Mouse (Mus musculus) myocyte (in vitro differentiated cells): ENCODE measurements around the gene Gm5155. TPM values are rescaled to one million over a fixed set of nuclear protein-coding genes. Genes with fewer than 3 reads are reported as not detected.
"Not testable (repeated sequence)": the region's sequence is repeated elsewhere in the genome, so short reads cannot be mapped to it uniquely, and the experiment has no call there.

Source experiments
- H3K27me3 ChIP-seq: one replicate; pipeline ENCODE4 v1.6.1; 2011; ENCODE audit not compliant: control insufficient read depth, insufficient read depth, insufficient read length
- H3K36me3 ChIP-seq: one replicate; pipeline ENCODE4 v1.6.1; 2011; ENCODE audit not compliant: control insufficient read depth, insufficient read depth
- H3K4me2 ChIP-seq: one replicate; pipeline ENCODE4 v1.6.1; 2011; ENCODE audit warnings: low read depth, control low read depth
- H3K4me3 ChIP-seq: one replicate; pipeline ENCODE4 v1.5.1; 2011; ENCODE audit warnings: mild to moderate bottlenecking, control low read depth, moderate library complexity
- H3K79me2 ChIP-seq: one replicate; pipeline ENCODE4 v1.6.1; 2011; ENCODE audit not compliant: control insufficient read depth, insufficient read depth
- H3ac ChIP-seq: one replicate; pipeline ENCODE4 v1.6.1; 2011; ENCODE audit not compliant: control insufficient read depth, insufficient read length
- CEBPB ChIP-seq: IDR thresholded peaks from 2 replicates; pipeline ENCODE4 v1.6.1; 2011; ENCODE audit warnings: mild to moderate bottlenecking, moderate library complexity; ENCODE audit not compliant: poor library complexity, insufficient read depth, severe bottlenecking
- E2F4 ChIP-seq: IDR thresholded peaks from one replicate; pipeline ENCODE4 v1.6.1; 2011; ENCODE audit warnings: mild to moderate bottlenecking, control low read depth, moderate library complexity; ENCODE audit not compliant: insufficient read depth
- MAX ChIP-seq: IDR thresholded peaks from one replicate; pipeline ENCODE4 v1.6.1; 2011; ENCODE audit warnings: low read depth, mild to moderate bottlenecking, control low read depth
- MYOD1 ChIP-seq, 3 experiments: IDR thresholded peaks; one replicate each; pipeline ENCODE4 v1.6.1; 2011; ENCODE audit warnings: control low read depth in 2 of 3, low read depth in 2 of 3, mild to moderate bottlenecking in 2 of 3, moderate library complexity in 1 of 3; ENCODE audit not compliant: insufficient read length in 2 of 3, control insufficient read depth in 1 of 3
- MYOG ChIP-seq, 3 experiments: IDR thresholded peaks; one replicate each; pipeline ENCODE4 v1.6.1; 2011; ENCODE audit warnings: control low read depth in 2 of 3, low read depth in 2 of 3, mild to moderate bottlenecking in 2 of 3; ENCODE audit not compliant: insufficient read length in 2 of 3, control insufficient read depth in 1 of 3, insufficient read depth in 1 of 3
- POLR2A ChIP-seq: IDR thresholded peaks from one replicate; pipeline ENCODE4 v1.6.1; 2011; ENCODE audit warnings: low read depth, mild to moderate bottlenecking, control low read depth, moderate library complexity; ENCODE audit not compliant: insufficient read length
- POLR2AphosphoS2 ChIP-seq: IDR thresholded peaks from one replicate; pipeline ENCODE4 v1.6.1; 2011; ENCODE audit warnings: low read depth, control low read depth; ENCODE audit not compliant: insufficient read length
- REST ChIP-seq: IDR thresholded peaks from one replicate; pipeline ENCODE4 v1.6.1; 2011; ENCODE audit warnings: mild to moderate bottlenecking, control low read depth, moderate library complexity; ENCODE audit not compliant: insufficient read depth, insufficient read length
- SRF ChIP-seq: IDR thresholded peaks from one replicate; pipeline ENCODE4 v1.6.1; 2011; ENCODE audit warnings: low read depth; ENCODE audit not compliant: control insufficient read depth, insufficient read length
- TCF12 ChIP-seq: IDR thresholded peaks from one replicate; pipeline ENCODE4 v1.6.1; 2011; ENCODE audit warnings: mild to moderate bottlenecking, control low read depth; ENCODE audit not compliant: poor library complexity, insufficient read depth, severe bottlenecking
- TCF3 ChIP-seq: IDR thresholded peaks from one replicate; pipeline ENCODE4 v1.6.1; 2011; ENCODE audit warnings: low read depth, control low read depth; ENCODE audit not compliant: insufficient read length
- USF1 ChIP-seq: IDR thresholded peaks from one replicate; pipeline ENCODE4 v1.6.1; 2011; ENCODE audit warnings: low read depth, mild to moderate bottlenecking, control low read depth, moderate library complexity
- polyA plus RNA-seq: library from polyadenylated mRNA; unstranded; fragments of >200 nt; fragmentation: generic; extraction: Trizol; gene quantifications from one replicate; pipeline ENCODE4 v1.2.1, GENCODE M21; 2012; ENCODE audit warnings: missing spikeins

Gene Gm5155
- polyA plus RNA-seq, result not detected

DNA sequence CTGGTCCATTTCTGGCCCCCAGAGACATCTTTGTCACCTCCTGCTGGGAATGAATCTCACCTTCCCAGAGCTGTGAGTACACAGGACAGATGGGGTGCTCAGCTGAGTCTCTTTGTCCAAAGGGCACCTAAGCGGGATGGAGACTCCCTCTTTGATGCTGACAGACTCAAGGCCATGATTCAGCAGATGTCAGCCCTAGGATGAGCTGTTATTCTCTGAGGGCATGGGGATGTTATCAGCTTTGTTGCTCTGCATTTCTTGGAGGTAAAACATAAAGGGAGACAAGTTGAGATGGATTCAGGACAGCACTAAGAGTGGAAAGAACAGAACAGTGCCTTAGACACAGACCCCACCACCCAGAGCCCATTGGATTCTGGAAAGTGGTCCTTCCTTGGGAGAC lies at the start of gene Gm5155:
TSS of gene Gm5155 (plus strand) at position 301 of the 400 bp plus-strand sequence.
- Histone ChIP-seq H3K27me3 (no peaks in the 10 kb centered on the region), H3K4me2 (no peak within 1 kb of the TSS), H3K4me3 (no peak within 1 kb of the TSS), H3K36me3 (no peaks in the 10 kb centered on the region), H3ac (no peak within 1 kb of the TSS), H3K79me2 (no peaks in the 10 kb centered on the region)
- TF ChIP-seq POLR2A, result no peak
- TF ChIP-seq USF1, result no peak
- TF ChIP-seq TCF12, result no peak
- TF ChIP-seq E2F4, result no peak
- no peak for TF ChIP-seq REST
- TF ChIP-seq POLR2AphosphoS2, result no peak

GRCm38 (mm10) chr7:17870776-17871175 lies 791 bp upstream of the Gm5155 start:
- Histone ChIP-seq H3K27me3 (no peaks in the 10 kb centered on the region), H3K36me3 (no peaks in the 10 kb centered on the region), H3K4me2 (no peak overlapping the region), H3K79me2 (no peaks in the 10 kb centered on the region), H3K4me3 (no peak overlapping the region), H3ac (no peak overlapping the region)
- TF ChIP-seq MYOD1 (IDR thresholded peaks at IDR 0.05; ENCODE audit: control insufficient read depth in 1 of 3, insufficient read length in 2 of 3, low read depth in 2 of 3) (no peak), SRF (no peak), TCF3 (no peak), USF1 (no peak), TCF12 (no peak), POLR2AphosphoS2 (no peak), POLR2A (no peak), CEBPB (no peak), MAX (no peak), E2F4 (no peak), MYOG (IDR thresholded peaks at IDR 0.05; ENCODE audit: control insufficient read depth in 1 of 3, insufficient read depth in 1 of 3, insufficient read length in 2 of 3, low read depth in 2 of 3) (no peak), REST (no peak)

GRCm38 (mm10) chr7:17895341-17895740 lies 23.8 kb downstream of the Gm5155 start:
- H3K4me3 ChIP-seq, H3ac ChIP-seq, H3K36me3 ChIP-seq, H3K4me2 ChIP-seq, H3K27me3 ChIP-seq, H3K79me2 ChIP-seq: not testable (repeated sequence)

DNA sequence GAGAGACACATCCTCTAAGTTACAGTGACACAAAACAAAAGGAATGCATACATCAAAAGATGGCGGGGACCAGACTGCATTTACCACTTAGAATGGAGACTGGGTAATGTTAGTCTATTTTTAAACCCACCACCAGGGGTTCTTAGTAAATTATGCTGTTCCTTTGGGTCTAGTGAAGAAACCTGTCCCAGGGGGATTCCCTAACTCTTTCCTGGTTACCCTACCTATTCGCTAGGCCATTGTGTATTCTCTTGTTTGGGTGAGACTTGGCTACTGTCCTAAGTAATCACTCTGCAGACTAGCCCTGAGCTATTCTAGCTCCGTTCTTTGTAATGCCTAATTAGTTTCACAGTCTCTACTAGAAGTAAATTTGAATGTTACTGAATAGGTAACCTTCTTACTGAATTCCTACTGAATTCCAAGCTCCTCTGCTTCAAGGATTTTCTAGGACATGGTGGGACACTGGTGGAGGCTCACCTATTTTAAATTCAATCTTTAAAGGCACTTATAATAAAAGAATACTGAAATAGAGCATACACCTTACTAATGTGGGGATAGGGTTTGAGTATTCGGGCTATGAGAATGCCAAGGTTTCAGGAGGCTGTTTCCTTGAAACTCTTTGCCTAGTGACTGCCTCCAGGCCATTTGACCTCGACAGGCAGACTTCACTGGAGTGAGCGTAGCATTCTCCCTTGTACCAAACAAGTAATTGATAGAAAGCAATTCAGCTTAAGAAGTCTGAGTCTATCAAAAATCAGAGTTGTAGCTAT lies 31.8 kb downstream of the Gm5155 start:
- Histone ChIP-seq H3K4me2 (no peak overlapping the region), H3K27me3 (no peaks in the 10 kb centered on the region), H3K4me3 (no peak overlapping the region), H3K79me2 (no peaks in the 10 kb centered on the region), H3ac (no peak overlapping the region), H3K36me3 (no peaks in the 10 kb centered on the region)
- no peak for TF ChIP-seq SRF
- no peak for TF ChIP-seq MYOG (IDR thresholded peaks at IDR 0.05; ENCODE audit: control insufficient read depth in 1 of 3, insufficient read depth in 1 of 3, insufficient read length in 2 of 3, low read depth in 2 of 3)
- no peak for TF ChIP-seq POLR2AphosphoS2
- TF ChIP-seq CEBPB, result no peak
- no peak for TF ChIP-seq POLR2A
- no peak for TF ChIP-seq REST

Other genes with a start within 250 kb of the Gm5155 start
- not detected for gene Ceacam5, start 158.5 kb upstream of the Gm5155 start, polyA plus RNA-seq
- gene Ceacam14, start 59.1 kb upstream of the Gm5155 start, polyA plus RNA-seq, result not detected
- not detected for gene Ceacam11, start 100.4 kb downstream of the Gm5155 start, polyA plus RNA-seq
- not detected for gene Ceacam13, start 138.1 kb downstream of the Gm5155 start, polyA plus RNA-seq
- gene Ceacam12, start 194.2 kb downstream of the Gm5155 start, polyA plus RNA-seq, result not detected